Mouse (Mus musculus): Measurements from ENCODE around the gene Gm6020. TPM values are rescaled to one million over a fixed set of nuclear protein-coding genes. Genes with fewer than 3 reads are reported as not detected.
"Not testable (repeated sequence)": the region's sequence is repeated elsewhere in the genome, so short reads cannot be mapped to it uniquely, and the experiment has no call there.

Gene Gm6020
- polyA plus RNA-seq, 1 experiment = not detected

- Histone ChIP-seq H3K27ac (ENCODE audit: insufficient read depth, low read depth, low read length) (no peak within 1 kb of the TSS), H3K27me3 (replicated peaks; ENCODE audit: control insufficient read depth, insufficient read depth, low read length) (no peaks in the 10 kb centered on the region), H3K36me3 (ENCODE audit: control insufficient read depth, insufficient read depth, low read length) (no peaks in the 10 kb centered on the region), H3K4me3 (ENCODE audit: insufficient read depth, low read depth, low read length) (no peak within 1 kb of the TSS), H3K4me1 (ENCODE audit: control insufficient read depth, insufficient read depth, low read length) (no peaks in the 10 kb centered on the region)
- DNase-seq = peak; percentile 8
- TF ChIP-seq POLR2A (IDR thresholded peaks at IDR 0.05; ENCODE audit: low read depth, low read length) (no peak), CTCF (conservative IDR thresholded peaks at IDR 0.05; ENCODE audit: insufficient read depth, insufficient read length, low read depth, low read length) (no peak)
- 27% methylated on average over 39 of the region's 39 CpGs for WGBS
These were observed 7.8 kb upstream of the Gm6020 start, which contains the start of gene Gm7102 for GRCm38 (mm10) chr19:61175756-61176324. Gene Gm7102 (minus strand): TSS chr19:61176309.

GRCm38 (mm10) chr19:61199316-61199715, 15.6 kb downstream of the Gm6020 start:
- DNase-seq = peak; percentile 91
- no peak overlapping the region for H3K4me3 ChIP-seq (ENCODE audit: insufficient read depth, low read depth, low read length)

DNA sequence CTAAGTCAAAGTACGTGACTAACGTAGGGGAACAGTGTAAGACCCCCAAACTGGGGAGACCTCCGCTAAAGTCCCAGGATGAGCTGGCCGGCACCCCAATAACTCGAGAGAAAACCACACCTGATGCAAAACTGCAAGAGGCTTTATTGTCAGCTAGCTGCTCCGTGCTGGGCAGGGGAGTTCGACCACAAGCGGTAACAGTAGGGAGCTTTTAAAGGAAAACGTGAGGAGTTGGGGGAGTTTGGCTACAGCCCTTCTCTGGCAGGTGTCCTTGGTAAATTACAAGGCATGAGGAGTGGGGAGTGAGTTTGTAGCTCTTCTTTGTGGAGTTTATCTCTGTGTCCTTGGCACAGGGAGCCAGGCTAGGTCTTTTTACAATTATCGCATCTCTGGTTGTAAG, 16.1 kb downstream of the Gm6020 start:
- TF ChIP-seq POLR2A (IDR thresholded peaks at IDR 0.05; ENCODE audit: low read depth, low read length) = no peak
- no peak for TF ChIP-seq CTCF (conservative IDR thresholded peaks at IDR 0.05; ENCODE audit: insufficient read depth, insufficient read length, low read depth, low read length)
- Histone ChIP-seq H3K27ac (ENCODE audit: insufficient read depth, low read depth, low read length) (no peak overlapping the region), H3K36me3 (ENCODE audit: control insufficient read depth, insufficient read depth, low read length) (no peaks in the 10 kb centered on the region), H3K4me3 (ENCODE audit: insufficient read depth, low read depth, low read length) (no peak overlapping the region), H3K4me1 (ENCODE audit: control insufficient read depth, insufficient read depth, low read length) (no peaks in the 10 kb centered on the region), H3K27me3 (replicated peaks; ENCODE audit: control insufficient read depth, insufficient read depth, low read length) (no peaks in the 10 kb centered on the region)
- WGBS = 13% methylated on average over 10 of the region's 10 CpGs
- peak; percentile 34 for DNase-seq

More at GRCm38 (mm10) chr19:61199316-61199715, 15.6 kb downstream of the Gm6020 start:
- H3K36me3 ChIP-seq (ENCODE audit: control insufficient read depth, insufficient read depth, low read length) = no peaks in the 10 kb centered on the region
- no peaks in the 10 kb centered on the region for H3K27me3 ChIP-seq (replicated peaks; ENCODE audit: control insufficient read depth, insufficient read depth, low read length)
- TF ChIP-seq CTCF (conservative IDR thresholded peaks at IDR 0.05; ENCODE audit: insufficient read depth, insufficient read length, low read depth, low read length) (no peak; the same call in 1 of the 2 replicates), POLR2A (IDR thresholded peaks at IDR 0.05; ENCODE audit: low read depth, low read length) (no peak)
- no peak overlapping the region for H3K27ac ChIP-seq (ENCODE audit: insufficient read depth, low read depth, low read length)
- H3K4me1 ChIP-seq (ENCODE audit: control insufficient read depth, insufficient read depth, low read length) = no peaks in the 10 kb centered on the region
- WGBS = 15% methylated on average over 13 of the region's 13 CpGs

DNA sequence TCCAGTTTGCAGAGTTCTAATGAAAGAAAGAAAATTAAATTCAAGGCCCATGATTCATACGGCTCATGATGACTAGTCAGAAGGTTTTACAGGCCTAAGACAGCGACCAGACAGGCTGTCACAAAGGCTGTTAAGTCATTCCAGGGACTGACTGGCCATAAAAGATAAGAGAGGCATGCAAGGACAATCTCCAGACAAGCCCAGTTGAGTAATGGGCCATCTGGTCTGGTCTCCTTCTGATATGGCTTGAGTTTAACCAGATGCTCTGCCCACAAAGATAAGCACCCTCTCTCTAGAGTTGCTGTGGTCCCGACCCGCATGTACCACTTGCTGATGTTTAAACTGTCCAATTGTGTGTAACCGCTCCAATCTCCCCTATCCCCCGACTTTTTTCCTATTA, 23.8 kb downstream of the Gm6020 start:
- WGBS = 81% methylated on average over 6 of the region's 6 CpGs
- DNase-seq; H3K27ac ChIP-seq (ENCODE audit: insufficient read depth, low read depth, low read length); H3K27me3 ChIP-seq (replicated peaks; ENCODE audit: control insufficient read depth, insufficient read depth, low read length); H3K4me1 ChIP-seq (ENCODE audit: control insufficient read depth, insufficient read depth, low read length); H3K36me3 ChIP-seq (ENCODE audit: control insufficient read depth, insufficient read depth, low read length); H3K4me3 ChIP-seq (ENCODE audit: insufficient read depth, low read depth, low read length): not testable (repeated sequence)

DNA sequence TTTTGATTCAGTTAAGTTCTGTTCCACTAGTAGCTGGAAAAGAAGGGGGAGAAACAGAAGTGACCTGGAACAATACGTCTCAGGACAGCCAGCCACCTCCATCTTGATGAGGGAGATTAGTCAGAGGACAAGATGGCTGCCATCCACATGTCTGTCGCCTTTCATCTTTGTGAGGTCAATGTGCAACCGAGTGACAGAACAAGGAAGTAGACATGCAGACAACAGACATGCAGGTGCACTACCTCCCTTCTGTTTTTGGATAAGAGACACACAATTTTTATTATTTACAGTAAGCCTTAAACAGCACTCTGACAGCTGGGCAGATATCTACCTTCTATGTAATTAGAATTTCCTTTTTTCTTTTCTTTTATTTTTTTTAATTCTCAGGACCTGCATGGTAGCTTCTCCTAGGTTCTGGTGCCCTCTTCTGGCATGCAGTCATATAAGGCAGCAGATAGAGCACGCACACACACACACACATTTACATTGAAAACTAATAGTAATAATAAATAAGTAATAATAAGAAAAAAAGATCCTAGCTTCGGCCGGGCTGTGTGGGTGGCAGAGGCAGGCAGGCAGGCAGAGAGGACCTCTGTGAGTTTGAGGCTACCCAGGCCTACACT, 40.1 kb downstream of the Gm6020 start:
- Histone ChIP-seq H3K27me3 (replicated peaks; ENCODE audit: control insufficient read depth, insufficient read depth, low read length) (no peaks in the 10 kb centered on the region), H3K4me3 (ENCODE audit: insufficient read depth, low read depth, low read length) (no peak overlapping the region), H3K27ac (ENCODE audit: insufficient read depth, low read depth, low read length) (no peak overlapping the region), H3K36me3 (ENCODE audit: control insufficient read depth, insufficient read depth, low read length) (no peaks in the 10 kb centered on the region), H3K4me1 (ENCODE audit: control insufficient read depth, insufficient read depth, low read length) (no peaks in the 10 kb centered on the region)
- WGBS = 89% methylated on average over 6 of the region's 6 CpGs
- no peak for DNase-seq
- TF ChIP-seq CTCF (conservative IDR thresholded peaks at IDR 0.05; ENCODE audit: insufficient read depth, insufficient read length, low read depth, low read length) (0 out of 2 replicates have a peak, but pooled peaks have one; percentile 17), POLR2A (IDR thresholded peaks at IDR 0.05; ENCODE audit: low read depth, low read length) (no peak)

GRCm38 (mm10) chr19:61224678-61225525, 41.2 kb downstream of the Gm6020 start:
- H3K4me1 ChIP-seq (ENCODE audit: control insufficient read depth, insufficient read depth, low read length) = no peaks in the 10 kb centered on the region
- no peak overlapping the region for H3K27ac ChIP-seq (ENCODE audit: insufficient read depth, low read depth, low read length)
- H3K27me3 ChIP-seq (replicated peaks; ENCODE audit: control insufficient read depth, insufficient read depth, low read length) = no peaks in the 10 kb centered on the region
- WGBS = 38% methylated on average over 53 of the region's 53 CpGs
- no peak for TF ChIP-seq POLR2A (IDR thresholded peaks at IDR 0.05; ENCODE audit: low read depth, low read length)
- no peak for TF ChIP-seq CTCF (conservative IDR thresholded peaks at IDR 0.05; ENCODE audit: insufficient read depth, insufficient read length, low read depth, low read length)
- H3K4me3 ChIP-seq (ENCODE audit: insufficient read depth, low read depth, low read length) = peak overlapping the region; percentile 71; the same call in 1 of the 2 replicates
- no peaks in the 10 kb centered on the region for H3K36me3 ChIP-seq (ENCODE audit: control insufficient read depth, insufficient read depth, low read length)
- no peak for DNase-seq
